Mouse (Mus musculus) hindbrain, embryonic 15.5 days (tissue): ENCODE measurements around the gene Ddx17. TPM values are rescaled to one million over a fixed set of nuclear protein-coding genes. Genes with fewer than 3 reads are reported as not detected.

Source experiments
- ATAC-seq: fragments of 200-750 bp; cut with Nextera tagmentation; 2 replicates; pipeline ENCODE4 v1.8.0; 2017; ENCODE audit warnings: low read depth, moderate number of reproducible peaks, moderate TSS enrichment; ENCODE audit not compliant: low FRiP score
- H3K27ac ChIP-seq: fragments of 300-500 bp; sonication (generic); replicated peaks from 2 replicates; pipeline ENCODE4 v1.5.1; 2015; ENCODE audit warnings: mild to moderate bottlenecking, inconsistent platforms
- H3K27me3 ChIP-seq: fragments of 300-500 bp; sonication (generic); 2 replicates; pipeline ENCODE4 v1.6.1; 2015; ENCODE audit warnings: control low read depth, inconsistent platforms
- H3K36me3 ChIP-seq: fragments of 300-500 bp; sonication (generic); 2 replicates; pipeline ENCODE4 v1.6.1; 2015; ENCODE audit warnings: control low read depth, inconsistent platforms
- H3K4me1 ChIP-seq: fragments of 300-500 bp; sonication (generic); replicated peaks from 2 replicates; pipeline ENCODE4 v1.6.1; 2015; ENCODE audit warnings: control low read depth, inconsistent platforms
- H3K4me2 ChIP-seq: fragments of 300-500 bp; sonication (generic); 2 replicates; pipeline ENCODE4 v1.6.1; 2015; ENCODE audit warnings: moderate library complexity, mild to moderate bottlenecking, inconsistent platforms
- H3K4me3 ChIP-seq: fragments of 300-500 bp; sonication (generic); 2 replicates; pipeline ENCODE4 v1.5.1; 2015; ENCODE audit warnings: mild to moderate bottlenecking, inconsistent platforms
- H3K9ac ChIP-seq: fragments of 300-500 bp; sonication (generic); 2 replicates; pipeline ENCODE4 v1.6.1; 2015; ENCODE audit warnings: inconsistent platforms
- H3K9me3 ChIP-seq: fragments of 300-500 bp; sonication (generic); 2 replicates; pipeline ENCODE4 v1.6.1; 2016; ENCODE audit warnings: control low read depth, inconsistent platforms
- WGBS: fragments of 180-500 bp; shearing (Covaris S2); methylation state at CpG from one replicate; pipeline ENCODE4 v1.1.7; 2015; 5-methylcytosine and 5-hydroxymethylcytosine counted together
- polyA plus RNA-seq: library from polyadenylated mRNA; unstranded; fragments of >200 nt; fragmentation: Nextera tagmentation; extraction: Ambion mirVana; gene quantifications from 2 replicates; pipeline ENCODE4 v1.2.1, GENCODE M21; 2015

The Ddx17 gene
- polyA plus RNA-seq, 1 experiment from 2014 or later, result 47.2 TPM

GRCm38 (mm10) chr15:79545496-79545895 is 1.0 kb downstream of the Ddx17 start:
- Histone ChIP-seq H3K4me1 (peaks cover 38% of the 10 kb centered on the region), H3K27ac (peak overlapping the region; percentile 99), H3K9me3 (no peaks in the 10 kb centered on the region), H3K27me3 (0 out of 2 replicates have a peak, but pooled peaks cover 2% of the 10 kb centered on the region), H3K9ac (peak overlapping the region; percentile 95), H3K4me2 (peak overlapping the region; percentile 83), H3K36me3 (peaks cover 36% of the 10 kb centered on the region), H3K4me3 (peak overlapping the region; percentile 85)
- WGBS, result 4% methylated on average over 3 of the region's 3 CpGs
- no peak for ATAC-seq

- H3K4me1 ChIP-seq, result peaks cover 40% of the 10 kb centered on the region
- peak overlapping the region; percentile 83 for H3K4me2 ChIP-seq
- H3K4me3 ChIP-seq, result peak overlapping the region; percentile 85
- H3K27me3 ChIP-seq, result no peaks in the 10 kb centered on the region
- no peak overlapping the region for H3K9ac ChIP-seq
- 95% methylated on average over 3 of the region's 3 CpGs for WGBS
- no peak overlapping the region for H3K27ac ChIP-seq
- no peak for ATAC-seq
- peaks cover 51% of the 10 kb centered on the region for H3K36me3 ChIP-seq
- H3K9me3 ChIP-seq, result no peaks in the 10 kb centered on the region
These were observed 2.6 kb downstream of the Ddx17 start for GRCm38 (mm10) chr15:79543968-79544367.

- Histone ChIP-seq H3K4me3 (no peak overlapping the region), H3K4me1 (no peaks in the 10 kb centered on the region), H3K36me3 (peaks cover 96% of the 10 kb centered on the region), H3K9me3 (no peaks in the 10 kb centered on the region), H3K27me3 (no peaks in the 10 kb centered on the region), H3K9ac (no peak overlapping the region), H3K27ac (no peak overlapping the region), H3K4me2 (no peak overlapping the region)
- ATAC-seq, result no peak
- 89% methylated on average over 3 of the region's 3 CpGs for WGBS
These were observed 12.7 kb downstream of the Ddx17 start for GRCm38 (mm10) chr15:79533796-79534195.

GRCm38 (mm10) chr15:79529935-79530334 is 16.6 kb downstream of the Ddx17 start:
- 81% methylated on average over 7 of the region's 7 CpGs for WGBS
- H3K36me3 ChIP-seq, result peaks cover 88% of the 10 kb centered on the region
- no peaks in the 10 kb centered on the region for H3K4me1 ChIP-seq
- H3K4me3 ChIP-seq, result no peak overlapping the region
- no peaks in the 10 kb centered on the region for H3K27me3 ChIP-seq
- no peaks in the 10 kb centered on the region for H3K9me3 ChIP-seq
- no peak overlapping the region for H3K4me2 ChIP-seq
- H3K9ac ChIP-seq, result no peak overlapping the region
- H3K27ac ChIP-seq, result no peak overlapping the region
- no peak for ATAC-seq

- Histone ChIP-seq H3K9me3 (no peaks in the 10 kb centered on the region), H3K4me1 (no peaks in the 10 kb centered on the region), H3K9ac (no peak overlapping the region), H3K27me3 (no peaks in the 10 kb centered on the region), H3K36me3 (peaks cover 71% of the 10 kb centered on the region), H3K27ac (no peak overlapping the region), H3K4me2 (no peak overlapping the region), H3K4me3 (no peak overlapping the region)
- ATAC-seq, result no peak
- WGBS, result 79% methylated on average over 5 of the region's 5 CpGs
These were observed 18.4 kb downstream of the Ddx17 start for GRCm38 (mm10) chr15:79527991-79528639.

GRCm38 (mm10) chr15:79527192-79527591 is 19.3 kb downstream of the Ddx17 start:
- no peak overlapping the region for H3K27ac ChIP-seq
- no peak overlapping the region for H3K9ac ChIP-seq
- no peaks in the 10 kb centered on the region for H3K27me3 ChIP-seq
- H3K9me3 ChIP-seq, result no peaks in the 10 kb centered on the region
- H3K4me1 ChIP-seq, result no peaks in the 10 kb centered on the region
- WGBS, result 76% methylated on average over 4 of the region's 4 CpGs
- no peak overlapping the region for H3K4me2 ChIP-seq
- H3K4me3 ChIP-seq, result no peak overlapping the region
- peaks cover 63% of the 10 kb centered on the region for H3K36me3 ChIP-seq
- ATAC-seq, result no peak

- Histone ChIP-seq H3K4me2 (no peak overlapping the region), H3K27ac (no peak overlapping the region), H3K9ac (no peak overlapping the region), H3K4me3 (no peak overlapping the region), H3K27me3 (no peaks in the 10 kb centered on the region), H3K36me3 (peaks cover 53% of the 10 kb centered on the region), H3K9me3 (no peaks in the 10 kb centered on the region), H3K4me1 (no peaks in the 10 kb centered on the region)
- ATAC-seq, result no peak
- 66% methylated on average over 9 of the region's 9 CpGs for WGBS
These were observed 20.4 kb downstream of the Ddx17 start for GRCm38 (mm10) chr15:79525979-79526768.

- no peak for ATAC-seq
- WGBS, result 90% methylated on average over 5 of the region's 5 CpGs
- H3K27me3 ChIP-seq, result no peaks in the 10 kb centered on the region
- peaks cover 47% of the 10 kb centered on the region for H3K36me3 ChIP-seq
- H3K4me1 ChIP-seq, result no peaks in the 10 kb centered on the region
- no peak overlapping the region for H3K4me3 ChIP-seq
- H3K9ac ChIP-seq, result no peak overlapping the region
- H3K4me2 ChIP-seq, result no peak overlapping the region
- H3K27ac ChIP-seq, result no peak overlapping the region
- no peaks in the 10 kb centered on the region for H3K9me3 ChIP-seq
These were observed 21.0 kb downstream of the Ddx17 start for GRCm38 (mm10) chr15:79525564-79525963.

GRCm38 (mm10) chr15:79519400-79520220 is 26.9 kb downstream of the Ddx17 start:
- peaks cover 35% of the 10 kb centered on the region for H3K27me3 ChIP-seq
- H3K36me3 ChIP-seq, result no peaks in the 10 kb centered on the region
- no peak overlapping the region for H3K4me3 ChIP-seq
- 54% methylated on average over 16 of the region's 16 CpGs for WGBS
- peaks cover 13% of the 10 kb centered on the region for H3K4me1 ChIP-seq
- H3K4me2 ChIP-seq, result no peak overlapping the region
- no peak overlapping the region for H3K27ac ChIP-seq
- ATAC-seq, result no peak
- no peaks in the 10 kb centered on the region for H3K9me3 ChIP-seq
- H3K9ac ChIP-seq, result no peak overlapping the region

- H3K9ac ChIP-seq, result no peak overlapping the region
- WGBS, result 88% methylated on average over 3 of the region's 3 CpGs
- peaks cover 13% of the 10 kb centered on the region for H3K4me1 ChIP-seq
- no peaks in the 10 kb centered on the region for H3K36me3 ChIP-seq
- H3K4me2 ChIP-seq, result no peak overlapping the region
- no peak for ATAC-seq
- no peak overlapping the region for H3K27ac ChIP-seq
- no peaks in the 10 kb centered on the region for H3K9me3 ChIP-seq
- H3K4me3 ChIP-seq, result no peak overlapping the region
- H3K27me3 ChIP-seq, result peaks cover 45% of the 10 kb centered on the region
These were observed 28.0 kb downstream of the Ddx17 start for GRCm38 (mm10) chr15:79518571-79518970.

GRCm38 (mm10) chr15:79517710-79518109 is 28.8 kb downstream of the Ddx17 start:
- Histone ChIP-seq H3K27ac (no peak overlapping the region), H3K36me3 (no peaks in the 10 kb centered on the region), H3K4me3 (no peak overlapping the region), H3K27me3 (peaks cover 52% of the 10 kb centered on the region), H3K9me3 (no peaks in the 10 kb centered on the region), H3K4me1 (peaks cover 13% of the 10 kb centered on the region), H3K9ac (no peak overlapping the region), H3K4me2 (no peak overlapping the region)
- no peak for ATAC-seq
- WGBS, result 50% methylated on average over 4 of the region's 4 CpGs
